Mouse (Mus musculus) heart, adult 2 months (tissue): ENCODE measurements around the gene Gm10377. TPM values are rescaled to one million over a fixed set of nuclear protein-coding genes. Genes with fewer than 3 reads are reported as not detected.
"Not testable (repeated sequence)": the region's sequence is repeated elsewhere in the genome, so short reads cannot be mapped to it uniquely, and the experiment has no call there.

ENCODE experiments used
- DNase-seq, 2 experiments: peaks; one replicate each; pipeline ENCODE4 v3.0.0; 2021
- H3K27ac ChIP-seq: fragments of 200-600 bp; 2 replicates; pipeline ENCODE4 v1.8.1; 2022
- H3K27me3 ChIP-seq: fragments of 200-500 bp; 2 replicates; pipeline ENCODE4 v1.6.1; 2012; ENCODE audit warnings: mild to moderate bottlenecking, low read length, inconsistent platforms, mixed read lengths; ENCODE audit not compliant: control insufficient read depth, insufficient read depth
- H3K36me3 ChIP-seq: fragments of 200-500 bp; 2 replicates; pipeline ENCODE4 v1.6.1; 2012; ENCODE audit warnings: low read length, inconsistent platforms; ENCODE audit not compliant: control insufficient read depth, insufficient read depth
- H3K4me1 ChIP-seq: fragments of 200-500 bp; 2 replicates; pipeline ENCODE4 v1.6.1; 2011; ENCODE audit warnings: low read length; ENCODE audit not compliant: control insufficient read depth, insufficient read depth
- H3K4me3 ChIP-seq: fragments of 200-600 bp; 2 replicates; pipeline ENCODE4 v1.8.1; 2022
- H3K79me2 ChIP-seq: fragments of 200-500 bp; replicated peaks from 2 replicates; pipeline ENCODE4 v1.6.1; 2012; ENCODE audit warnings: mild to moderate bottlenecking, inconsistent platforms, low read length, moderate library complexity, mixed read lengths; ENCODE audit not compliant: control insufficient read depth, insufficient read depth
- H3K9ac ChIP-seq: fragments of 200-500 bp; 2 replicates; pipeline ENCODE4 v1.6.1; 2012; ENCODE audit warnings: low read depth, mild to moderate bottlenecking, control low read depth, inconsistent platforms, low read length, mixed read lengths
- WGBS: fragments of 180-500 bp; shearing (Covaris S2); methylation state at CpG from one replicate; pipeline ENCODE4 v1.1.7; 2018; 5-methylcytosine and 5-hydroxymethylcytosine counted together
- intact Hi-C: fragments of 180-260 bp; cut with DNase I; formaldehyde crosslinking; loops from one replicate; pipeline ENCODE4 v1.15.1; 2025
- long read RNA-seq: library from polyadenylated mRNA; stranded (forward); transcript quantifications from one replicate; pipeline ENCODE4 v2.0.0, GENCODE M21; 2021
- polyA plus RNA-seq: library from polyadenylated mRNA; depleted of rRNA; stranded (reverse); fragments of >200 nt; gene quantifications from 2 replicates; pipeline ENCODE4 v1.2.3, GENCODE M21; 2012; rRNA removed
- total RNA-seq, 2 experiments: library from RNA; stranded (reverse); gene quantifications; 2 replicates each; pipeline ENCODE4 v1.2.3; 2021

Gm10377 gene
- total RNA-seq (not detected), polyA plus RNA-seq (not detected in 2 replicates)
- long read RNA-seq: 0 reads

- H3K79me2 ChIP-seq, H3K4me1 ChIP-seq, H3K27me3 ChIP-seq, H3K36me3 ChIP-seq, intact Hi-C loops, H3K27ac ChIP-seq, H3K9ac ChIP-seq, DNase-seq, H3K4me3 ChIP-seq: not testable (repeated sequence)
Observed at GRCm38 (mm10) chr14:42797887-42798286, at the start of gene Gm10377. TSS of gene Gm10377 (minus strand) at chr14:42797987.

- H3K36me3 ChIP-seq, H3K27ac ChIP-seq, H3K79me2 ChIP-seq, DNase-seq, intact Hi-C loops, H3K27me3 ChIP-seq, H3K4me3 ChIP-seq, H3K9ac ChIP-seq, H3K4me1 ChIP-seq: not testable (repeated sequence)
- WGBS: 46% methylated on average over 1 of the region's 1 CpGs
Observed at GRCm38 (mm10) chr14:42768721-42769120, 29.1 kb downstream of the Gm10377 start, which contains the start of gene Gm3015. TSS of gene Gm3015 (minus strand) at chr14:42768821.

Other genes starting within 250 kb of the Gm10377 start
- gene Gm17124, start 198.1 kb downstream of the Gm10377 start, total RNA-seq: not detected
- gene Gm17124, start 198.1 kb downstream of the Gm10377 start, polyA plus RNA-seq: not detected in 2 replicates
- not detected for gene Gm3633, start 156.1 kb downstream of the Gm10377 start, total RNA-seq
- gene Gm3633, start 156.1 kb downstream of the Gm10377 start, polyA plus RNA-seq: not detected in 2 replicates
- not detected for gene Gm10378, start 142.0 kb downstream of the Gm10377 start, total RNA-seq
- gene Gm10378, start 142.0 kb downstream of the Gm10377 start, polyA plus RNA-seq: not detected in 2 replicates
- not detected for gene Gm3015, start 29.2 kb downstream of the Gm10377 start, total RNA-seq
- not detected in 2 replicates for gene Gm3015, start 29.2 kb downstream of the Gm10377 start, polyA plus RNA-seq
- not detected for gene Gm21977, start 55.5 kb upstream of the Gm10377 start, total RNA-seq
- not detected in 2 replicates for gene Gm21977, start 55.5 kb upstream of the Gm10377 start, polyA plus RNA-seq
- gene Gm8082, start 195.6 kb upstream of the Gm10377 start, total RNA-seq: not detected
- not detected in 2 replicates for gene Gm8082, start 195.6 kb upstream of the Gm10377 start, polyA plus RNA-seq
- not detected for gene Gm10376, start 217.6 kb upstream of the Gm10377 start, total RNA-seq
- not detected in 2 replicates for gene Gm10376, start 217.6 kb upstream of the Gm10377 start, polyA plus RNA-seq